Mouse (Mus musculus): ENCODE results near the gene Tulp2.

- TF ChIP-seq CTCF (IDR thresholded peaks at IDR 0.05; ENCODE audit: extremely low read depth, insufficient read depth, insufficient read length, insufficient replicate concordance), result no peak
- no peak for TF ChIP-seq POLR2A (IDR thresholded peaks at IDR 0.05; ENCODE audit: low read depth, low read length)
These were observed 56.7 kb downstream of the Tulp2 start for GRCm38 (mm10) chr7:45538163-45539041.
